Mouse (Mus musculus) cerebellum, adult 2 months (tissue): ENCODE data around the gene Ufsp1. TPM values are rescaled to one million over a fixed set of nuclear protein-coding genes. Genes with fewer than 3 reads are reported as not detected.

Experiments
- DNase-seq, 2 experiments: peaks; one replicate each; pipeline ENCODE4 v3.0.0; 2021
- H3K27ac ChIP-seq: fragments of 200-500 bp; 2 replicates; pipeline ENCODE4 v1.5.1; 2012; ENCODE audit warnings: low read length, control low read depth, inconsistent platforms; ENCODE audit not compliant: insufficient read depth
- H3K27me3 ChIP-seq: fragments of 200-500 bp; 2 replicates; pipeline ENCODE4 v1.6.1; 2012; ENCODE audit warnings: inconsistent platforms, mild to moderate bottlenecking, low read length, moderate library complexity; ENCODE audit not compliant: control insufficient read depth, insufficient read depth
- H3K4me1 ChIP-seq: fragments of 200-500 bp; 2 replicates; pipeline ENCODE4 v1.6.1; 2011; ENCODE audit warnings: low read length; ENCODE audit not compliant: control insufficient read depth, insufficient read depth
- H3K4me3 ChIP-seq: fragments of 200-500 bp; replicated peaks from 2 replicates; pipeline ENCODE3; 2011; ENCODE audit warnings: mild to moderate bottlenecking, low read depth, low read length, control low read depth; ENCODE audit not compliant: insufficient read depth
- CTCF ChIP-seq: fragments of 200-500 bp; IDR thresholded peaks from 2 replicates; pipeline ENCODE4 v1.5.1; 2011; ENCODE audit warnings: low read depth, mild to moderate bottlenecking, control low read depth, low read length, moderate library complexity, borderline replicate concordance; ENCODE audit not compliant: insufficient read depth
- POLR2A ChIP-seq: fragments of 200-500 bp; IDR thresholded peaks from 2 replicates; pipeline ENCODE4 v1.6.1; 2011; ENCODE audit warnings: low read length, control low read depth, borderline replicate concordance; ENCODE audit not compliant: insufficient read depth
- WGBS: fragments of 180-500 bp; shearing (Covaris S2); methylation state at CpG from one replicate; pipeline ENCODE4 v1.1.7; 2018; 5-methylcytosine and 5-hydroxymethylcytosine counted together
- polyA plus RNA-seq: library from polyadenylated mRNA; depleted of rRNA; stranded (reverse); fragments of >200 nt; gene quantifications from 2 replicates; pipeline ENCODE4 v1.2.3, GENCODE M21; 2012; rRNA removed

Gene Ufsp1
- polyA plus RNA-seq, 1 experiment = 27.9 TPM

- Histone ChIP-seq H3K4me3 (peak overlapping the region; percentile 94), H3K4me1 (0 out of 2 replicates have a peak, but pooled peaks cover 7% of the 10 kb centered on the region), H3K27me3 (no peaks in the 10 kb centered on the region), H3K27ac (peak overlapping the region; percentile 69)
- TF ChIP-seq CTCF (no peak), POLR2A (peak; percentile 46; the same call in 1 of the 2 replicates)
- peak; percentile 46 to 47 for DNase-seq
- WGBS = 6% methylated on average over 22 of the region's 22 CpGs
These were observed 45.0 kb downstream of the Ufsp1 start for GRCm38 (mm10) chr5:137339290-137339979.

- H3K4me3 ChIP-seq = no peak overlapping the region
- 0 out of 2 replicates have a peak, but pooled peaks cover 7% of the 10 kb centered on the region for H3K4me1 ChIP-seq
- H3K27me3 ChIP-seq = no peaks in the 10 kb centered on the region
- WGBS = 75% methylated on average over 6 of the region's 6 CpGs
- DNase-seq = no peak
- peak overlapping the region; percentile 69 for H3K27ac ChIP-seq
- TF ChIP-seq POLR2A (no peak), CTCF (no peak)
These were observed 45.8 kb downstream of the Ufsp1 start for GRCm38 (mm10) chr5:137340222-137340621.

GRCm38 (mm10) chr5:137342407-137343012 lies 48.1 kb downstream of the Ufsp1 start:
- WGBS = 74% methylated on average over 7 of the region's 7 CpGs
- Histone ChIP-seq H3K4me1 (0 out of 2 replicates have a peak, but pooled peaks cover 7% of the 10 kb centered on the region), H3K27ac (no peak overlapping the region), H3K27me3 (no peaks in the 10 kb centered on the region; the same call in 1 of the 2 replicates), H3K4me3 (no peak overlapping the region)
- TF ChIP-seq POLR2A (no peak), CTCF (no peak)
- DNase-seq = no peak

GRCm38 (mm10) chr5:137343412-137343811 lies 49.0 kb downstream of the Ufsp1 start:
- 0 out of 2 replicates have a peak, but pooled peaks cover 4% of the 10 kb centered on the region for H3K4me1 ChIP-seq
- DNase-seq = no peak
- no peak for TF ChIP-seq POLR2A
- no peaks in the 10 kb centered on the region; the same call in 1 of the 2 replicates for H3K27me3 ChIP-seq
- H3K27ac ChIP-seq = no peak overlapping the region
- H3K4me3 ChIP-seq = no peak overlapping the region
- WGBS = 96% methylated on average over 5 of the region's 5 CpGs

- Histone ChIP-seq H3K4me1 (0 out of 2 replicates have a peak, but pooled peaks cover 4% of the 10 kb centered on the region), H3K27me3 (no peaks in the 10 kb centered on the region; the same call in 1 of the 2 replicates), H3K4me3 (no peak overlapping the region), H3K27ac (no peak overlapping the region)
- TF ChIP-seq CTCF (no peak), POLR2A (no peak)
- DNase-seq = no peak
These were observed 49.4 kb downstream of the Ufsp1 start for GRCm38 (mm10) chr5:137343869-137344268.

Other genes starting within 250 kb of the Ufsp1 start
- gene Ap1s1, start 248.5 kb upstream of the Ufsp1 start, polyA plus RNA-seq = 147 and 168 TPM in 2 replicates
- gene Serpine1, start 222.4 kb upstream of the Ufsp1 start, polyA plus RNA-seq = 0.38 and 0.48 TPM in 2 replicates
- gene Trim56, start 178.4 kb upstream of the Ufsp1 start, polyA plus RNA-seq = 1.9 TPM in 2 replicates
- gene Muc3, start 145.3 kb upstream of the Ufsp1 start, polyA plus RNA-seq = not detected in 2 replicates
- gene Muc3a, start 82.2 kb upstream of the Ufsp1 start, polyA plus RNA-seq = 27.1 and 36.4 TPM in 2 replicates
- 155 and 165 TPM in 2 replicates for gene Ache, start 7.1 kb upstream of the Ufsp1 start, polyA plus RNA-seq
- gene Srrt, start 13.0 kb downstream of the Ufsp1 start, polyA plus RNA-seq = 208 and 224 TPM in 2 replicates
- 10.3 and 11.0 TPM in 2 replicates for gene Trip6, start 19.8 kb downstream of the Ufsp1 start, polyA plus RNA-seq
- 31.0 and 31.6 TPM in 2 replicates for gene Slc12a9, start 39.0 kb downstream of the Ufsp1 start, polyA plus RNA-seq
- gene Ephb4, start 55.5 kb downstream of the Ufsp1 start, polyA plus RNA-seq = 4.9 and 5.0 TPM in 2 replicates
- 0.21 and 0.31 TPM in 2 replicates for gene Zan, start 182.4 kb downstream of the Ufsp1 start, polyA plus RNA-seq
- 54.8 and 55.3 TPM in 2 replicates for gene Pop7, start 207.9 kb downstream of the Ufsp1 start, polyA plus RNA-seq
- 59.8 and 61.2 TPM in 2 replicates for gene Gigyf1, start 223.9 kb downstream of the Ufsp1 start, polyA plus RNA-seq
- not detected in 2 replicates for gene Epo, start 238.6 kb downstream of the Ufsp1 start, polyA plus RNA-seq
- 410 and 442 TPM in 2 replicates for gene Gnb2, start 238.9 kb downstream of the Ufsp1 start, polyA plus RNA-seq